Mouse (Mus musculus): Measurements from ENCODE around the gene Mdm2. TPM values are rescaled to one million over a fixed set of nuclear protein-coding genes. Genes with fewer than 3 reads are reported as not detected.
A peak's percentile ranks its signal among the peaks of the same experiment; 100 is the strongest.

The Mdm2 gene
- total RNA-seq, 1 experiment from 2014 or later, result 67.0 TPM

- ATAC-seq (replicated peaks; ENCODE audit: low read depth, poor library complexity, severe bottlenecking), result no peak
Measured at GRCm38 (mm10) chr10:117701034-117701829, 9.3 kb downstream of the Mdm2 start.

DNA sequence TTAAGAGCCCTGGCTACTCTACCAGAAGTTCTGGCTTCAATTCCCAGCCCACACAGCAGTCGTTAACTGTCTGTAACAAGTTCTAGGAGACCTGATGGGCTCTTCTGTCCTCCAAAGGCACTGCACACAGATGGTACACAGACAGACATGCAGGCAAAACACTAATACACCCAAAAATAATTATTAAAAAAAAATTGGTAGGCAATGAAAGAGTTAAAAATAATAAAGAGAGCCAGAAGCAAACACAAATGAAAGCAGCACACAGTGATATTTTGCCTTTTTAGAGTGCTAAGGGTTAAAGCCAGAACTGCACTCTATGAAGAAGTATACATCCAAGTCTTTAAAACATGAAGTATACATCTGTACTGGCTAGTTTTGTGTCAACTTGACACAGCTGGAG is 10.1 kb downstream of the Mdm2 start:
- no peak for ATAC-seq (replicated peaks; ENCODE audit: low read depth, poor library complexity, severe bottlenecking)

- ATAC-seq (replicated peaks; ENCODE audit: low read depth, poor library complexity, severe bottlenecking), result no peak
Measured at GRCm38 (mm10) chr10:117699914-117700313, 10.6 kb downstream of the Mdm2 start.

DNA sequence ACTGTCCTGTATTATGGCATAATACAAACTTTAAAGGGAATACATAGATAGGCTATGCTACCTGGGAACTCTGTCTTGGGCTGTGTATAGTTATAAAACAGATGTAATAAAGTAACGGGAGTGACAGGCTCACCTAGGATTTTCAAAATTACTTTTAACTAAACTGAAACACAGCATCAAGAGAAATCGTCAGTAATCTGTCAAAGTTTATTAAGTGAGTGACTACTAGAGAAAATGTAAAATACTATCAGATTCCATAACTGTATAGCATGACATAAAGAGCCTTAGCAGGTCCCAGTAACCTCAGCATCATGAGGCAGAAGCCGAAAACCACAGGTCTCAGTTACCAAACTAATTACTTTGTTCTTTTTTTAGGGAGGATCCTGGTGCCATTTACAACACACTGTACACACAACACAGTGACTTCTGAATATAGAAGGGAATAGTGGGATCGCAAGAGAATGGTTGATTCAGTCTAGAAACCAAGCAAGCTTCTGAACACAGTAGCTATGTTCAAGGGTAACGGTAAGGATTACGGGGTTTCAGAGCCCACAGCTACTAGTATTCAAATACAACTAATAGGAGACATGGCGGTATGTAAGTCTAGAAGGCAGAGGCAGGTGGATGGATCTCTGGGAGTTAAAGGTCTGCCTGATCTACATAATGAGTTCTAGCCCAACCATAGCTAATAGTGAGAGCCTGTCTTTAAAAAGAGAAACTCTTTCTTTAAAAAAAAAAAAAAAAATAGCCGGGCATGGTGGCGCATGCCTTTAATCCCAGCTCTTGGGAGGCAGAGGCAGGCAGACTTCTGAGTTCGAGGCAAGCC is 12.0 kb downstream of the Mdm2 start:
- no peak for ATAC-seq (replicated peaks; ENCODE audit: low read depth, poor library complexity, severe bottlenecking)

DNA sequence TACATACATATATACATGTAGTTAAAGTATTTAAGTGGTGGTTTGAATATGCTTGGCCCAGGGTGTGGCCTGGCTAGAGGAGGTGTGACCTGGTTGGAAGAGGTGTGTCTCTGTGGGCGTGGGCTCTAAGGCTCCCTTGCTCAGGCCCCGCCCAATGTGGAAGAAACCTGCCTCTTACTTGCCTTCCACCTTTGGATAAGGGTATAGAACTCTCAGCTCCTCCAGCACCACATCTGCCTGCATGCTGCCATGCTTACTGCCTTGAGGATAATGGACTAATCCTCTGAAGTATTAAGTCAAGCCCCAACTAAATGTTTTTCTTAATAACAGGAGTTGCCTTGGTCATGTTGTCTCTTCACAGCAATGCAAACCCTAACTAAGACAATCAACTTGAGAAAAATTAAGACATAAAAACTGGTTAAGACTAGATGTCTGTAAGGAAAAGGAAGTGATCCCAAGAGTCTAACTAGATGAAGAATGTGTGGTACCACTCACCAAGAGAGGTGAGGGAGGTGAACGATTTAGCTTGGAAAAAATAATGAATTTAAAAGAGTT is 12.9 kb downstream of the Mdm2 start:
- ATAC-seq (replicated peaks; ENCODE audit: low read depth, poor library complexity, severe bottlenecking), result no peak

- ATAC-seq (replicated peaks; ENCODE audit: low read depth, poor library complexity, severe bottlenecking), result no peak
Measured at GRCm38 (mm10) chr10:117696827-117697560, 13.6 kb downstream of the Mdm2 start.

GRCm38 (mm10) chr10:117696021-117696826 is 14.3 kb downstream of the Mdm2 start:
- ATAC-seq (replicated peaks; ENCODE audit: low read depth, poor library complexity, severe bottlenecking), result no peak

GRCm38 (mm10) chr10:117695605-117696004 is 15.0 kb downstream of the Mdm2 start:
- ATAC-seq (replicated peaks; ENCODE audit: low read depth, poor library complexity, severe bottlenecking), result no peak

- ATAC-seq (replicated peaks; ENCODE audit: low read depth, poor library complexity, severe bottlenecking), result no peak
Measured at GRCm38 (mm10) chr10:117695027-117695426, 15.5 kb downstream of the Mdm2 start.

DNA sequence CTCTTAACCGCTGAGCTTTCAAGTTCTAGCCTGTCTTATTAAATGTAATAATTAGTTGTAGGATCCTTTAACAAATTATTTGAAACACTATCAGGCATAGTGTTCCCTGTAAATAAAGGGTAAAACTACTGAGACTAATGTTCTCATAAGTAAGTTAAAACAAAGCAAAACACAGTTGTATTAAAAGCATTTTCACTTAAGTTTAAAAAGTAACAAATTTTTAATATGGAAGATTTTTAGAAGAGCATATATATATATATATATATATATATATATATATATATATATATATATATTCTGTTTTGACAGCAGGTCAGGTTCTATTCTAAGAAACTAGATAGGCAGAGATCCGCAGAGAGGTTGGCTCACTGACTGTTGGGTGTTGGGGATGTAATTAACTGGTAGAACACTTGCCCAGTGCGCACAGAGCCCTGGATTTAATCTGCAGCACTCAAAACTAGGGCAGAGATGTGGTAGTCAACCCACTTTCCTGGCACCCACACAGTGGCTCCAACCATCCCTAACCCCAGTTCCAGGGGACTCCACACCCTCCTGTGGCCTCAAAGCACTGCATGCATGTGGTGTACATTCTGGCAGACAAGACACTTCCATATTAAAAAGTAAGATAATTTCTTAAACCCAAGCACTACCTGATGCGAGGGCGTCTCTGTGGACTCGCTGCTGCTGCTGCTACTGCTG is 16.2 kb downstream of the Mdm2 start:
- no peak for ATAC-seq (replicated peaks; ENCODE audit: low read depth, poor library complexity, severe bottlenecking)

DNA sequence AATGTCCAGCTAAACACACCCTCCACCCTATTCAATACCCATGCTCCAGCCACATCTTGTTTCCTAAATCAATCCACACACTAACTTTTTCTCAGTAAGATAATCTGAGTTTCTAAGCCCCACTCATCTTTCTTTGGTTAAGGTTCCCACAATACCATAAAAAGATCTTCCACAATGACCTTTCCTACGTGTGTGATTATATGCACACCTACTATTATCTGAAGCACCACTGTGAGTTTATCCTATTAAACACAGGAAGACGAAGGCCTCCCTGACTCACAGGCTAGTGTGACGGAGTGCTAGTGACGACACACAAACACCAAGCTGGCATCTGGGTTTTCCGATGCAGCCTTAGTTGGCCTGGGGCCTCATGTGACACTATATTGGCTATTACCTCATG is 17.6 kb downstream of the Mdm2 start:
- no peak for ATAC-seq (replicated peaks; ENCODE audit: low read depth, poor library complexity, severe bottlenecking)

DNA sequence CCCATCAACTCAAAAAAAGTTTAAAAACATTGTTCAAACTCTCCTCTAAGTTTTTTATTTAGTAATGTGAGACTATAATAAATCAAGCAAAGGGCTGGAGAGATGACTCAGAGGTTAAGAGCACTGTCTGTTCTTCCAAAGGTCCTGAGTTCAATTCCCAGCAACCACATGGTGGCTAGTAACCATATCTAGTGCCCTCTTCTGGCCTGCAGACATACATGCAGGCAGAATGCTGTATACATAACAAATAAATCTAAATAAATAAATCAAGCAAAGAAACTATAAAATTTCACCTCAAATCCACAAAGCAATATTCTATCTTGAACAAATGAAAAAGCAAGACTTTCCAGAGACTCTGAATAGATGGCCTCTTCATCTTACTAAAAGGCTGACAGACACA is 18.4 kb downstream of the Mdm2 start:
- no peak for ATAC-seq (replicated peaks; ENCODE audit: low read depth, poor library complexity, severe bottlenecking)

- no peak for ATAC-seq (replicated peaks; ENCODE audit: low read depth, poor library complexity, severe bottlenecking)
Measured at GRCm38 (mm10) chr10:117691389-117691968, 19.1 kb downstream of the Mdm2 start.

- ATAC-seq (replicated peaks; ENCODE audit: low read depth, poor library complexity, severe bottlenecking), result no peak
Measured at GRCm38 (mm10) chr10:117690770-117691296, 19.7 kb downstream of the Mdm2 start.

GRCm38 (mm10) chr10:117690101-117690352 is 20.5 kb downstream of the Mdm2 start:
- ATAC-seq (replicated peaks; ENCODE audit: low read depth, poor library complexity, severe bottlenecking), result no peak

GRCm38 (mm10) chr10:117689297-117690100 is 21.1 kb downstream of the Mdm2 start:
- no peak for ATAC-seq (replicated peaks; ENCODE audit: low read depth, poor library complexity, severe bottlenecking)

DNA sequence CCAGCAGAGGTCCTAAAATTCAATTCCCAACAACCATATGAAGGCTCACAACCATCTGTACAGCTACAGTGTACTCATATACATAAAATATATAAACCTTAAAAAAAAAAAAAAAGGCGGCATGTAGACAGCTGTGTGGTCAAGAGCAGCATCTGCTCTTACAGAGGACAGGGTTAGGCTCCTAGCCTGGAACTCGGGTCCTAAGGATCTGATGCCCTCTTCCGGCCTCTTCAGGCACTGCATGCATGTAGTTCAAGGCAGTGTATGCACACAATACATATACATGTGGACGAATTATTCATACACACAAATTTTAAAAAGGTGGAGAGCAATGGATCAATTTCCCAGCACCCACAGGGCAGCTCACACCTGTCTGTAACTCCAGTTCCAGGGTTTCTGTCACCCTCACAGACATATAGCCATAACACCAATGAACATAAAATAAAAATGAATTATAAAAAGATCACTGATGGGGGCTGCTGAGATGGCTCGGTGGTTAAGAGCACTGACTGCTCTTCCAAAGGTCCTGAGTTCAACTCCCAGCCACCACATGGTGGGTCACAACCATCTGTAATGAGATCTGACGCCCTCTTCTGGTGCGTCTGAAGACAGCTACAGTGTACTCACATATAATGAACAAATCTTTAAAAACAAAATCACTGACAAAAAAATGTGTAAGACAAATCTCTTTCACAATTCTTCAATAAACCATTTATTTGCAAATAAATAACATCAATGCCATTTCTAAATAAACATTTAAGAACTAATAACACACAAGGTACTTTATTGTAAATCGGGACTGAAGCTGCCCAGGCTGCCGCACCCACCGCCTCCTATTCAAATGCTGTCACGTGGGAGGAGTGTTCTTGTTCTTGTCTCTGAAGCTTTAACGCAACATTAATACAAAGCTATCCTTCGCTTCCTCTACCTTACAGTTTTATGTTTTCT is 22.1 kb downstream of the Mdm2 start:
- 0 out of 2 replicates have a peak, but pooled peaks have one; percentile 52 for ATAC-seq (replicated peaks; ENCODE audit: low read depth, poor library complexity, severe bottlenecking)
